Mouse (Mus musculus) lung, postnatal 0 days (tissue): Measurements from ENCODE around the gene Rhob. TPM values are rescaled to one million over a fixed set of nuclear protein-coding genes. Genes with fewer than 3 reads are reported as not detected.
A peak's percentile ranks its signal among the peaks of the same experiment; 100 is the strongest.

Experiments used
- ATAC-seq: fragments of 200-750 bp; cut with Nextera tagmentation; 2 replicates; pipeline ENCODE4 v1.8.0; 2017; ENCODE audit warnings: moderate library complexity
- DNase-seq: peaks from one replicate; pipeline ENCODE4 v3.0.0-alpha.2; 2016; ENCODE audit warnings: low spot score
- H3K27ac ChIP-seq: fragments of 300-500 bp; sonication (generic); 2 replicates; pipeline ENCODE4 v1.5.1; 2014; ENCODE audit warnings: antibody characterized with exemption, mild to moderate bottlenecking, low read length, mixed read lengths
- H3K27me3 ChIP-seq: fragments of 300-500 bp; sonication (generic); replicated peaks from 2 replicates; pipeline ENCODE4 v1.6.1; 2014; ENCODE audit warnings: low read length, mixed read lengths; ENCODE audit not compliant: insufficient read depth
- H3K36me3 ChIP-seq: fragments of 300-500 bp; sonication (generic); 2 replicates; pipeline ENCODE4 v1.6.1; 2014; ENCODE audit warnings: low read length, mixed read lengths; ENCODE audit not compliant: insufficient read depth
- H3K4me1 ChIP-seq: fragments of 300-500 bp; sonication (generic); 2 replicates; pipeline ENCODE4 v1.6.1; 2014; ENCODE audit warnings: antibody characterized with exemption, low read depth, low read length, mixed read lengths; ENCODE audit not compliant: insufficient read depth
- H3K4me2 ChIP-seq: fragments of 300-500 bp; sonication (generic); replicated peaks from 2 replicates; pipeline ENCODE4 v1.6.1; 2014; ENCODE audit warnings: low read depth, mild to moderate bottlenecking, low read length, moderate library complexity, mixed read lengths
- H3K4me3 ChIP-seq: fragments of 300-500 bp; sonication (generic); 2 replicates; pipeline ENCODE4 v1.5.1; 2014; ENCODE audit warnings: low read depth, low read length
- H3K9ac ChIP-seq: fragments of 300-500 bp; sonication (generic); replicated peaks from 2 replicates; pipeline ENCODE4 v1.6.1; 2014; ENCODE audit warnings: low read depth, mild to moderate bottlenecking
- H3K9me3 ChIP-seq: fragments of 300-500 bp; sonication (generic); 2 replicates; pipeline ENCODE4 v1.6.1; 2016; ENCODE audit warnings: low read length, mixed read lengths
- CTCF ChIP-seq: IDR thresholded peaks from 2 replicates; pipeline ENCODE4 v1.5.1; 2016; ENCODE audit warnings: antibody characterized with exemption, mild to moderate bottlenecking
- EP300 ChIP-seq: IDR thresholded peaks from 2 replicates; pipeline ENCODE4 v1.6.1; 2016; ENCODE audit warnings: antibody characterized with exemption, mild to moderate bottlenecking, control low read depth
- WGBS: fragments of 180-500 bp; shearing (Covaris S2); extraction: QIAGEN DNeasy Blood & Tissue Kit; methylation state at CpG from one replicate; pipeline ENCODE4 v1.1.7; 2014; 5-methylcytosine and 5-hydroxymethylcytosine counted together
- polyA plus RNA-seq: library from polyadenylated mRNA; unstranded; fragments of >200 nt; fragmentation: Nextera tagmentation; extraction: Ambion mirVana; gene quantifications from 2 replicates; pipeline ENCODE4 v1.2.1, GENCODE M21; 2015

Gene Rhob
- polyA plus RNA-seq, 1 experiment from 2014 or later: 77.6 TPM

GRCm38 (mm10) chr12:8524062-8524461 is 24.3 kb upstream of the Rhob start:
- ATAC-seq: no peak
- H3K27ac ChIP-seq: no peak overlapping the region
- WGBS: 68% methylated on average over 5 of the region's 5 CpGs

DNA sequence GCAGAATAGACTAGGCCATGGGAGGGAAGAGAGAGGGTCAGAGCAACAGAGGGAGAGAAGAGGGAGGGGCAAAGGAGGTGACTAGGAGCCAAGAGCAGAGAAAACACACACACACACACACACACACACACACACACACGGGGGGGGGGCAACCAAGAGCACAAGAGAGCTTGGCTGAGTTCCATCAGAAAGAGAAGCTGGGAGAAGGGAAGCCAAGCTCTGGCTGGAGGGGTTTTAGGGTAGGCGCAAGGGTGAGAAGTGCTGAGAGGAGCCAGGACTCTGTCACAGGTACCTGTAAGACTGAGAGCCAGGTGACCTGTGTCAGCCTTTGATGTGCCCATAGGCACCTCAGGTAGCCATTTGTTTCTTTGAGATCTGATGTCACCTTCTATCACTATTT is 22.9 kb upstream of the Rhob start:
- TF ChIP-seq CTCF: no peak
- TF ChIP-seq EP300: no peak
- Histone ChIP-seq H3K27me3 (no peaks in the 10 kb centered on the region), H3K4me1 (no peaks in the 10 kb centered on the region), H3K4me3 (no peak overlapping the region), H3K9ac (no peak overlapping the region), H3K9me3 (no peaks in the 10 kb centered on the region), H3K36me3 (no peaks in the 10 kb centered on the region), H3K27ac (no peak overlapping the region), H3K4me2 (no peak overlapping the region)
- peak; percentile 19 for DNase-seq
- 76% methylated on average over 1 of the region's 2 CpGs for WGBS
- no peak for ATAC-seq

More at GRCm38 (mm10) chr12:8524062-8524461, 24.3 kb upstream of the Rhob start:
- TF ChIP-seq EP300: no peak
- TF ChIP-seq CTCF: no peak
- DNase-seq: no peak
- Histone ChIP-seq H3K9me3 (no peaks in the 10 kb centered on the region), H3K4me1 (no peaks in the 10 kb centered on the region), H3K4me2 (no peak overlapping the region), H3K9ac (no peak overlapping the region), H3K36me3 (no peaks in the 10 kb centered on the region), H3K4me3 (no peak overlapping the region), H3K27me3 (no peaks in the 10 kb centered on the region)

DNA sequence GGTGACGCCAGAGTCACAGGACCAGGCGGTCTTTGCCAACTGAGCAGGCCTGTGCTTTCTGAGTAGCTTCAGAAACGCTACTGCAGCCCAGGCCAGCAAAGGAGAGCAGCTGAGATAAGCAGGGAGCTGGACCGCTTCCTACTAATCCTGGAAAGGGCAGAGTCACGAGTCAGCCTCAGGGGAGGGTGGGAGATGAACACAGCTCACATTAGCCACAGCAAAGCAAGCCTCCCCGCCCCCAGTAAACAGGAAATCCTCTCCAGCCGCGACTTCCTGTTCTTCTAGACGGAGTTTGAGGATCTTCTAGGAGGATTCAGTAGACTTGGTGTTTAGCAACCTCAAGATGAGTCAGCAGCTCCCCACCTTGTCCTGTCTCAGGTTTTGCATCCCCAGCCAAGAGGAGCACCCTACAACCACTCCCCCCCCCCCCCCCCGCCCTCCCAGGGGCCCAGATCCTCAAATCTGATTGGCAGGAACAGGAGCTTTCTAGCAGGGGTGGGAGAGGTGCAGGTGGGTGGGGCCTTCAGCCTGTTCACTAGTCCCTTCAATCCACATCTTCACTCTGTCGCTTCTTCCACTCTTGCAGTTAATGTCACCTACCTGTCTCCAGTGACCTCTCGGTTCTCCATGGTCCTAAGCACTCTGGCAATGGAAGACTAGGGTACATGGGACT is 21.7 kb upstream of the Rhob start:
- peak; percentile 85 for TF ChIP-seq EP300
- TF ChIP-seq CTCF: no peak
- Histone ChIP-seq H3K9me3 (no peaks in the 10 kb centered on the region), H3K9ac (no peak overlapping the region), H3K27me3 (no peaks in the 10 kb centered on the region), H3K4me3 (no peak overlapping the region), H3K4me2 (no peak overlapping the region), H3K4me1 (no peaks in the 10 kb centered on the region), H3K27ac (peak overlapping the region; percentile 40; the same call in 1 of the 2 replicates), H3K36me3 (no peaks in the 10 kb centered on the region)
- 19% methylated on average over 9 of the region's 12 CpGs for WGBS
- DNase-seq (peak; percentile 87), ATAC-seq (peak; percentile 92)

DNA sequence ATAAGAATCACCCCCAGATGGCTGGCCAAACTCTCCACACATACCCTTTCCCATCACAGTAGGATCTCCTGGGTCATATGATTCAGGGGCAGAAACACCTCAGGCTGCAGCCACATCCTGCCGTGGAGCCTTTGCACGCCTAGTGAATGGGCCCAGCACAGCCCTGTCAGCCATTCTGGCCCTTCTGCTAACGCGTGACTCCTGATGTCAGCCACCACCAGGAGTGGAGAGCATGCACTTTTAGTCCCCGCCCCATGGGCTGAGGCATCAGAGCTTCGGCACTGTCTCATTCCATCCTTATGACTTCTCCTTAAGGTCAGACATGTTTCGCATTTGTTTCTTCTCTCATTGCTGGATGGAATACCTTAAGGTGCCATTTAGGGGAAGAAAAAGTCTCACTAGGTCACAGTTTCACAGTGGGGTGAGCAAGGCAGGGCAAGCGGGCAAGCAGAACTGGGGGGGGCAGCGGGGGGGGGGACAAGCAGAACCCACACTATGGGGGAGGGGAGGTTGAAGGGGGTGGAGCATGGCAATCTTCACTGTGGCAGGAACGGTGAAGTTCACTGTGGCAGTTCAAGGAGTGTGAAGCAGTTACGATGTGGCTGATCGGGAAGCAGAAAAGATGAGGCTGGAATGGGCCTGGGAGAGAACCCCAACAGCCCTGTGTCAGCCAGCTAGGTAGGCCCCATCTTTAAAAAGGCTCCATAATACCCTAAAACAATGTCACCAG is 19.8 kb upstream of the Rhob start:
- no peaks in the 10 kb centered on the region for H3K27me3 ChIP-seq
- no peak for ATAC-seq
- no peak overlapping the region for H3K4me2 ChIP-seq
- H3K4me1 ChIP-seq: no peaks in the 10 kb centered on the region
- H3K9me3 ChIP-seq: no peaks in the 10 kb centered on the region
- H3K36me3 ChIP-seq: no peaks in the 10 kb centered on the region
- WGBS: 47% methylated on average over 12 of the region's 12 CpGs
- no peak overlapping the region for H3K9ac ChIP-seq
- H3K27ac ChIP-seq: no peak overlapping the region
- TF ChIP-seq EP300: no peak
- no peak for TF ChIP-seq CTCF
- H3K4me3 ChIP-seq: no peak overlapping the region
- DNase-seq: no peak

DNA sequence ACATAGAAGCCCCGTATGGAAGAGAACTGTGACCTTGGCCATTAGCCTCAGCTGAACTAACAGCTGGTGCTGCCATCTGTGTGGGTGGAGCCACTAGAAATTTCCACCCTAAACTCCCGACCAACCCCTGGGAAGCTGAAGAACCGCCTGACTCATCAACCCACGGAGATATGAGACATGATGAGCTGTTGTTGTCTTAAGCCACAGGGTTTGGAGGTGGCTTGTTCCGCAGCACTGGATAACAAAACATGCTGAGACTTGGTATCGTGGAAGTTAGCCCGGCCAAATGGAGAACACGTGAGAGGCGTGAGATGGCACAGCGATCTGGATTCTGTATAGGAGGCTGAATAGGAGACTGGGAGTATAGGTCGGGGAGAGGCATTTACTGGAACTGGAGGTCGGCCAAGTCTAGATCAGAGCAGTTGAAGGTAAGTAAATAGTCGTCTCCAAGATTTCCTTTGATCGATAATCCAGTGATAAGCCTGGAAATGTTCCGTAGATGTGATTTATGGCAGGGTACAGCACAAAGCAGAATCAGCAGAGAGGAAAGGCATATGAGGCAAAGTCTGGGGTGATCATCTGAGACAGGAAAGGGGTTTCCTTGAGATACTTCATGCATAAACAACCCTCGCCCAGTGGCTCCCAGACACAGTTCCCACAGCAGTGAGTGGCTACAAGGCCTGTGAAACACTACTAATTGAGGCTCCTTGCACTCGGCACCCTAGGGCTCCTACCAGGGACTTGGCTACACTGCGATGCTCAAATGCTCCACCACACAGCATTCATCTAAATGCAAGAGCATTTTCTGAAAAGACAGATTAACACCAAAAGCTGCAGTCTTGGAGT is 11.5 kb upstream of the Rhob start:
- no peak overlapping the region for H3K4me3 ChIP-seq
- H3K9ac ChIP-seq: no peak overlapping the region
- no peaks in the 10 kb centered on the region for H3K36me3 ChIP-seq
- H3K4me1 ChIP-seq: peaks cover 7% of the 10 kb centered on the region; the same call in 1 of the 2 replicates
- DNase-seq (peak; percentile 45), ATAC-seq (peak; percentile 36)
- TF ChIP-seq CTCF: no peak
- no peak for TF ChIP-seq EP300
- no peak overlapping the region for H3K27ac ChIP-seq
- whole genome bisulfite sequencing: 51% methylated on average over 18 of the region's 18 CpGs
- no peaks in the 10 kb centered on the region; the same call in 1 of the 2 replicates for H3K27me3 ChIP-seq
- no peaks in the 10 kb centered on the region for H3K9me3 ChIP-seq
- no peak overlapping the region for H3K4me2 ChIP-seq
